Mouse (Mus musculus): Measurements from ENCODE around the gene Tanc1.

DNA sequence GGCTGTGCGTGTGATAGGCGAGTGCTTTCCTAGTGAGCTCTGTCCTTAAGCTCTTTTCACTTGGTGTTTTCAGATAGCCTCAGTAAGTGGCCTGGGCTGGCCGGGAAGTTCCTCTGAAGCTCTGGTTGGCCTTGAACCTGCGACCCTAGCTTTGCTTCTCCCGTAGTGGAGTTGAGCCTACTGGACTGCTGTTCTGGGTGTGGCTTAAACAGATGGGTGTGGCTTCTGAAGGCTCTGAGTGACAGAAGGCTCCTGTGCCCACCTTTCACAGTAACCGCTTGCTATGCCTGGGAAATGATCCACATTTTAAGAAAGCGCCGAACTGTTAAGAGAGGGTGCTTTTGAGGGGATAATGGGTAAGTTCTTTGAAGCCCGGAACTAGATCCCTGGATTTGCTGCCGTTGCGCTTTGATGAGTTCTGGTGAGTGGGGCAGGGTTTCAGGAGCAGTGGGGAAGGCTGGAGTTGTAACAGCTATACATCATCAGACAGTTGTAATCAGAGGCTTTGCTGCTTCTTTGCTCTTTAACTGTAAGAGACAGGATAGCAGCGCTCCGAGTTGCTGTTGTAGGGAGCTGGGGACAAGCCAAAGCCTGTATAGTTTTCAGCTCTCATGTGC lies 144.4 kb downstream of the Tanc1 start:
- no peak for TF ChIP-seq POLR2A (IDR thresholded peaks at IDR 0.05; ENCODE audit: borderline replicate concordance, extremely low read depth, insufficient read depth, insufficient read length, poor library complexity, severe bottlenecking)
- no peak for TF ChIP-seq CTCF (IDR thresholded peaks at IDR 0.05; ENCODE audit: borderline replicate concordance, extremely low read depth, insufficient read depth, insufficient read length)

Data from brain, embryonic 14.5 days (tissue).